Mouse (Mus musculus) cortical plate, adult 2 months (tissue): ENCODE measurements at regions not wholly inside any gene's neighbourhood (a gene's known extent, or its start where the extent isn't known, plus 50 kb on each side); places are given as distances from the start of the nearest gene placed in this dataset.

Experiments used
- CTCF ChIP-seq: fragments of 200-500 bp; IDR thresholded peaks from 2 replicates; pipeline ENCODE4 v1.5.1; 2011; ENCODE audit warnings: mild to moderate bottlenecking, control low read depth, low read length; ENCODE audit not compliant: insufficient read depth; ENCODE audit errors: extremely low read depth
- POLR2A ChIP-seq: fragments of 200-500 bp; IDR thresholded peaks from 2 replicates; pipeline ENCODE4 v1.6.1; 2011; ENCODE audit warnings: mild to moderate bottlenecking, low read length, control low read depth; ENCODE audit not compliant: insufficient read depth; ENCODE audit errors: extremely low read depth

DNA sequence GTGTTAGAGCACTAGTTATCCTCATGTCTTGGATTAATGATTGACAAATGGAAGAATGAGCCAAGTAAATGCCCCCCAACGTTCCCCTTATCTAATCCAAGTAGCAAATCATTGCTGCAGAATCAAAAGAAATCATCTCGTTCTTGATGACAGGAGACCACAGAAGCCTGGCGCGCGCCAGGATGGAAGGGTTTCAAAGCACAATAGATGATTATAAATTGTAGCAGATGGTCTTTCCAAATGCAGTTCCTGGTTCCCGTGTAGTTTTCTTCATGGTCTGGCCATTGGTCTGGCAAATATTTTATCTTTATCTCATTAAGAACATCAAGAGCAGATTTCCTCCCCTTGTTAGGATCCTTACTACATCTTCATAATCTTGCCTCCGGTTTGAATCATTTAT, 721.8 kb upstream of the Auts2 start:
- no peak for TF ChIP-seq POLR2A
- TF ChIP-seq CTCF = no peak
